Mouse (Mus musculus) spleen, postnatal 10 days (tissue): Measurements from ENCODE around the gene Mdga1.
A peak's percentile ranks its signal among the peaks of the same experiment; 100 is the strongest.

Experiments used
- DNase-seq, 2 experiments: peaks; one replicate each; pipeline ENCODE4 v3.0.0; 2021 to 2022; ENCODE audit warnings: low spot score in 2 of 2

Gene Mdga1

DNA sequence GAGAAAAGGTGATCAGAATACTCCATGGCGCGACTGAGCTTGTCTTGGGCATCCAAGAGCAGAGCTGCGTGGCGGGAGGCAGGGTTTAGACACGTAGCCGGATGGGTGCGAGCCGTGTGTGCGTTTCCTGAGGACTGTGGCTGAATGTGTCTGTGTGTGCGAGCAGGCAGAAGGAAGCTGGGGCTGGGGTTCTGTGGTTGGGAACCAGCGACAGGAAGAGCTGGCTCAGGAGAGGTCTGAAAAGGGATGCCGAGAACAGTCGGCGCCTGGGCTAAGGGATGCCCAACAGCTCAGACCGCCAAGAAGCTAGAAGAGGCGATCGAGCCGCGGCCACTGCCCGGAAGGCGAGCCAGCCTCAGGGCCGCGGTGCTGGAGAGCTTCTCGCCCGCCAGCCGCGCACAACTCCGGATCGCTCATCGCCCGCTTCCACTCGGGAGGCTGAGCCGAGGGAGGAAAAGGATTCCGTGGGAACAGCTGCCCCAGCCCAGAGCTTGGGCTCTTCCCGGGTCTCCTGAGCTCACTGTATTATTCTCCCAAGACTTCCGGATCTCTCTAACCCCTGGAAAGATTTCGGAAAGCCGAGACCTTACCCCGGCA lies 83.1 kb downstream of the Mdga1 start:
- peak; percentile 24 to 27 for DNase-seq

DNA sequence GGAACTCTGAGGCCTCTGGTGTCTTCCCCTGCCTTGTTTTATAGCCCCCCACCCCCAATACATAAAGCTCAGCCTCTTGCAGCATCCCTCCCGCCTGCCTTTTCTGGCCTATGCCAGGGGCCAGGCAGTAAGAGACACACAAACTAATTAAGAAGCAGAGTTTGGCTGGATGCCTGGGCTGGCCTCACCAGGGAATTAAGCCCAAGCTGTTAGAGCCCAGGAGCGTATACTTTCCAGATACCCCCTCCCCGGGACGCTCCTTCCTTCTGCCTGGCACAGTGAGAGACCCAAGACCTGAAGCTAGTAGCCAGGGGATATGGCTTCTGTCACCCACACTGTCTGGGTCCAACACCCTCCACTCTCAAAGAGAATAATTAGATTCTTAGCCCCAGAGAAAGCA lies 83.8 kb downstream of the Mdga1 start:
- no peak for DNase-seq

DNA sequence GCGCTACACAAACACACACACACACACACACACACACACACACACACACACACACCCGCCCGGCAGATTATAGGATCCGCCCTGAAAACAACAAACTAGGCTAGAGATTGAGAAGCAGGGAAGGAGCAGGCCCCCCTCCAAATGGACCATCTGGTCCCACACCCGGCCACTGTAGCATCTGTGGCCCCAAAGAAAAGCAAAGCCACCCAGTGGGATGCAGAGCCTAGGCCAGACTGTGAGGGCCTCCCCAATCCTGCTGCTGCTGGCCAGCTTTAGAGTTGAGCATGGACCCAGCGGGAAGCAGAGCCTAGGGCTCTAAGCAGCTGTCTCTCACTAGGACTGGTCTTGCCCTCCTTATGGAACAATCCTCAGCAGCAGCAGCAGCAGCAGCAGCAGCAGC lies 85.3 kb downstream of the Mdga1 start:
- DNase-seq = no peak

DNA sequence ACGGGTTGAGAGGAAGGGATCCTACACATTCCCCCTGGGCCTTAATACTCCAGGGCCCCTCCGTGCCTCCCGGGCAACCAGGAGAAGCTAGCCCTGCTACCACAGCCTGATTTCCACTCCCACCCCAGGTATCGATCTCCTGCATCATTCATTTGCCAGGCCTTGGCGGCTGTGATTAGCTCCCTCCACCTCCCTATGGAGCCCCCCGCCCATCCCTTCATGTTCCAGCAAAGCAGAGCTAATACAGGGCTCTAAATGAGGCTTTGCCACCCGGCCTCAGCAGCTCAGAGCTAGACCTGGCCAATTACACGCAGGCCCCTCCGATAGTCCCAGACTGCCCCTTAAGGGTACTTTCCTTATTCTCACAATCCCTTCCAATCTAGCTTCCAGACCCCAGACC lies 86.5 kb downstream of the Mdga1 start:
- no peak for DNase-seq

DNA sequence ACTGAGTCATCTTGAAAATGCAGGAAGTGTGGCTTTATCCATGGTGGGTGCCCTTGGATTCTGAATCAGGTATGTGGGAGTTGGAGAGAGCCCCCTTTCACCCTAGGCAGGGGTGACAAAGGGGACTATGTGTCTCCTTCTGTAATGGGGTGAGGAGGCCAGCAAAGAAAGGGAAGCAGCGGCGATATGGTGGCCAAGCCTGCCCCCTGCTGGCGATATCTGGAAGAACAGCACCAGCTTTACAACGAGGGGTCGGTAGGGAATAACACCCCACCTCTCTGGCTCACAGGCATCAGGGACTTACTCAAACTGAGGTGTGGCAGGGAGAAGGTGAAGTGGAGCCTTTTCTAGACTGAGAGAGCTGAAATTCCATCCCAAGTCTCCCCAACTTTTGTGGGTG lies 87.0 kb downstream of the Mdga1 start:
- peak; percentile 63 to 78 for DNase-seq

DNA sequence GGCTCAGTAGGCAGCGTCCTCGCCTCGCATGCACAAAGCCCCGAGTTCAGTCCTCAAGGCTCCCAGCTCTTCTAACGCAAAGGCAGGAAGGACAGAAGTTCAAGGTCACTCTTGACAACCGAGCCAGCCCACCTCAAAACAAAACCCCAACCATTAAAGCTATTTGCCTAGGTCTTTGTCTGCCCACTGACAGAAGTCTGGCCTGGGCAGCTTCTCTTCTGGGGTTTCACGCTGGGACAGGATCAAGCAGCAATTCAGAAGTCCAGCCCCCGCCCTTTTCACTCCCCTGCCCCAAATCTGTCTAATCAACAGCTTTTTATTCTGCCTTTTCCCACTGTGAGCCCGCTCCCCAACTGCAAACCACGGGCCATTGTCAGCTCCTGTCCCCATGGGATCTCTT lies 89.6 kb downstream of the Mdga1 start:
- no peak for DNase-seq

DNA sequence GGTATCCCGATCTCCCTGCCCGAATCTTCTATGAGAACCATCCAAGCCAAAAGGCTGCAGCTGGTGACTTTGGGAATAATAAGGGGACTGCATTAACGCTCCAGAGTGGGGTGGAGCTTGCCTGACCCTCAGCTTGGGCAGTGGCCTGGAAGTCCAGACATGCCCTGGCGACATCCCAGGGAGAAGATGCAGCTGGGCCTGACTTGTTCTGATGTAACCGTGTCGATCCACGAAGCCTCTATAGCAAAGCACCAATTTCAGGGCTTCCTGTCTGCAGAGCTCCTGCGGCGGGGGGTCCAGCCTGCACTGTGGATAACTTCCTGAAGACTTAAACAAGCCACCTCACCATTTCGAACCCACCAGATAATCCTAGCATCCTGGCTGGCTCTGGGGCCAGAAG lies 90.9 kb downstream of the Mdga1 start:
- DNase-seq = no peak

DNA sequence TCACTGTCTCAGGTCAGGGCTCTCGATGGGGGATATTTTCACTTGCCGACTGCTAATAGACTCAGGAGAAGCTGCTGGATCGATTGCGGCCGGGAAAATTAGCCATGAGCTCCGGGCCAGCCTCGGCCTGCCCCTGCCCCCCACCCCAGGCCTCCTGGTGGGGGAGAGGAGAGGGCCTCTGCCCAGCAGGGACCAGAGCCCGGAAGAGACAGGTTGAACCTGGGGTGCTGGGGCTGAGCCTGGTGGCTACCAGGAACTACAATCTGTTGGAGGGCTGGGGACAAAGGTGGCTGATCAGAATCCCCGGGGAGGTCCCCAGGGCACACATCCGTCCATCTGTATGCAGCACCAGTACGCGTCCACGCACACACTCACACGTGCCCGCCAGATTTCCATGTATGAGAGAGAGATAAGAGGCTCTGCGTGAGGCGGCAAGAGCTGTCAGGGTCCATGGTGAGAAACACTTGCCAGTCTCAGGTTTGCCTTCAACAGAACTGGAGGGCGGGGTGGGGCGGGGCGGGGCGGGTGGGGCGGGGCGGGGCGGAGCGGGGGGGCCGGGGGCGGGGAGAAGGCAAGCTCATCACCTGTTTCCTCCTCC lies 95.7 kb downstream of the Mdga1 start:
- no peak for DNase-seq

DNA sequence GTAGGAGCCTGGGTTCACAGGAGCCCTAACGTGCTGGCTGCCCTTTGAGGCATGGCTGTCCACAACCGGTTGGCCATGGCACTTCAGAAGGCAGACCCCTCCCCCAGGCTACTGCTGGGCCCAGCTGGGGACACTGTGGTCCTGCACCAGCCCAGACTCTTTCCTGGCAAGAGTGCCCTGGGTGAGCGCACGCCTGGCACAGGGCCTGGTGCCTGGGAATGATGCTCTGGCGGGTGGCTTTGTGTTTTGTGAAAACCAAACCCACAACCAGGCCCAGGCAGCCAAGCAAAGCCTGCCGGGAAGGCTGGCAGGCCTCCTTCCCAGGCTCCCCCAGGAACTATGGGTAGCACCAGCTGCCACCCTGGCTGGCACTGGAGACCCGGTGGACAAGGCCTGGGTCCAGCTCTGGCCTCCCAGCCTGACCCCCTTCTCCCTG lies 96.3 kb downstream of the Mdga1 start:
- DNase-seq = no peak

DNA sequence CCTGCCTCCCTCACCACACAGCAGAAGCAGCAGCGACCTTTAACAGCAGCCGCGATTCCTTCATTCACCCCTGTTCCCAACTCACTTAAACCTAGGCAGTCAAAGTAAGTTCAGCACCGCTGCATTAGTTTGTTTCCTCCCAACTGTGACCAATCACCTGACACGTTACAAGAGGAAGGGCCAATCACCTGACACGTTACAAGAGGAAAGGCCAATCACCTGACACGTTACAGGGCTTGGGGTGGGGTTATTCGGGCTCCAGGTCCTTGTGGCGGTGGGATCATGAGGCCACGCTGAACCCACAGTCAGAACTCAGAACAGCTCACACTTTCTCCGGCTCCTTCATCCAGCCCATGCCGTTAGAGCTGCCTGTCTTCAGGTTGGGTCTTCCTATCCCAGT lies 99.6 kb downstream of the Mdga1 start:
- no peak for DNase-seq

DNA sequence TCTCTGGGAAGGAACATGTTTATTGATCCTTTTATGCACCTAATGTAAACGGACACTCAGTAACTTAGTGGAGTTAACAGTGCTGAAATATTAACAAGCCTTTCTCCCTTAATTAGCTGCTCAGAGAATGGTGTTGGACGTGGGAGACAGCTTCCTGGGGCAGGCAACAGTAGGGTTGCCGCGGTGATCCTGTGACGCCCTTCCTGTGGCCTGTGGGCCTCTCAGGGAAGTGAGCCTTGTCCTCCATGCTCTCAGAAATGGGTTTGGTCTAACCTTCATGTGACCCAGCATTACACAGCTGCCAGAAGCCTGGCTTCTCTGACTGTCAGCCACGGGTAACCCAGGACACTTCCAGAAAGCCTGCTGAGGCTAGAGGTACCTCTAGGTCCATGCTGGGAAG lies 104.0 kb downstream of the Mdga1 start:
- DNase-seq = no peak

DNA sequence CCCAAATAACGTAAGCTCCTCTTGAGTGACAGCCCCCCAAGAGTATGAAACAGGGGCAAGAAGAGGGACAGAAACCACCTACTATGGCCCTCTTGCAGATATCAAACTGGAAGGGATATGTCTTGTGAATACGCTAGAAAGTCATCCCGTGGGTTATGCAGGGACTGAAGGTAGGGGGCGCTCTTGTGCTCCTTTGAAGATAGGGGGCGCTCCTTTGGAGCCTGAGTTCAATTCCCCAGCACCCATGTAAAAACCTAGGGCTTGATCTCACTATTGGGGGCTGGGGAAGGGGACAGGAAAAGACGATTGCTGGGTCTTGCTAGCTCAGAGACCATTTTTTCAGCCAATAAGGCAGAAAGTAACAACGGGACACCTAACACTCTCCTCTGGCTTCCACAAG lies 105.4 kb downstream of the Mdga1 start:
- no peak for DNase-seq

DNA sequence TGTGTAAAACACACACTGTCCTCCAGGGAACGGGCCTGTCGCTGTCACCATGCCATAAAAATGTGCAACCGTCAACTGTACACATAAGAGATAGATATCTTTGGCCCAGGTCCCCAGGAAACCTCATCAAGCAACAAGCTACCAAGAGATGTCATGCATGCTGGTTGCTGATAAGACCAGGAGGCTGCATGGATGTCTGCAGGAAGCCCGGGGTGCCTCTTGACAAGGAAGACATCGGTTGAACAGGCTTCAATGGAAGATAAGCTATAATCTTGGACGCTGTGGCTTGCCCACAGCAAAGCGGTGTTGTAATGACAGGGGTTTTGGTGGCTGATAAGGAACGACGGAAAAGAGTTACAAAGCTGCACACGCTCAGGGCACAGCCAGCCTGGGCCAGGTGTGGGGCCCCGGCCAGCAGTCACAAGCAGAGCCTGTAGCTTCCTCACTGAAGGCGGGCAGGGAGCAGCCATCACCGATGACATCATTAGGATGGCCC lies 110.1 kb downstream of the Mdga1 start:
- DNase-seq = peak in 1 of 2 experiments; percentile 64

DNA sequence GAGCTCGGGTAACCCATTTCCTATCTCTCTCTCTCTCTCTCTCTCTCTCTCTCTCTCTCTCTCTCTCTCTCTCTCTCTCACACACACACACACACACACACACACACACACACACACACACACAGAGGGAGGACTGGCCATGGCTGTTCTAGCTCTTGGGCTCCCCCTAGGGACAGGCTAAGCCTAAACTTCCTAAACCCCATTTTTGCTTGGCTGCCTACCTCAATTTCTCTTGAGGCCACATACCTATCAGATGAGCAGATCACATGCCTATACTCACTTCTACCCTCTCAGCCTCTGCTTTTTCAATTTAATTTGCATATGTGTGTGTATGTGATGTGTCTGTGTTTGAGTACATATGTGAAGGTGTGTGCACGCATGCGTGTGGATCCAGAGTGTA lies 111.1 kb downstream of the Mdga1 start:
- peak; percentile 40 to 81 for DNase-seq

DNA sequence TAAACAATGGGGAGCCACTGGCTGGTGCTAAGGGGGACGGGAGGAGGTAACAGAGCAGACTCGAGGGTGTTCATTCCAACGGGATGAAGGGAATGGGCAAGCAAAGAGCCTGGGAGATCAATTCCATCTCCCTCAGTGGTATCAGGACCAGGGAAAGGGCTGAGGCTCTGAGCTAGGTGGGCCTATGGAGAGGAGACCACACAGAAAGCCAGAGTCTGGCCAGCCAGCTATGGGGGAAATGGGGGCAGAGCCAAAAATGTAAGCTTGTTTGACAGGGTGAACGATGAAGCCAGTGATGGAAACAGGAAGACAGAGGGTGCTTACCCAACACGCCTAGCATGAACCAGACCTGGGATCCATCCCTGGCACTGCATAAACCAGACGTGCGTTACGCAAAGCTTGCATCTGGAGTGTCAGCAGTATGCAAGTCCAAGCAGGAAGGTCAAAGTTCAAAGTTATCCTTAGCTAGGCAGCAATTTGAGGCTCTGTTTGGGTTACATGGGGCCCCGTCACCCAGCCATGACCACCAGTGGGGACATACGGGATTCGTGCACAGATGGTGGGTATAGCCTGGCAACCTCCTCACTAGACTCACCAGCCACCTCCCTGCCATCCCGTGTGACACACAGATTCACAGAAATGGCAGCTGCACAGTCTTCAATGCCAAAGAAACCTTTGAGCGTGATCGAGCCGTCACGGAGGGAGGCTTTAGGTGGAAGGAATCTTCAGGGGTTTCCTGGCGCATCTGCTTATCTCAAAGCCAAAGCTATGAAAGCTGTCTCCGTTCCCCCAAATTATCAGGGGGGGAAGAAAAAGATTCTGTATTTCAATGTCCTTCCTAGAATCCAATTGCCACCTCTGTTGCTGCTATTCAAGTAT lies 113.9 kb downstream of the Mdga1 start:
- no peak for DNase-seq

DNA sequence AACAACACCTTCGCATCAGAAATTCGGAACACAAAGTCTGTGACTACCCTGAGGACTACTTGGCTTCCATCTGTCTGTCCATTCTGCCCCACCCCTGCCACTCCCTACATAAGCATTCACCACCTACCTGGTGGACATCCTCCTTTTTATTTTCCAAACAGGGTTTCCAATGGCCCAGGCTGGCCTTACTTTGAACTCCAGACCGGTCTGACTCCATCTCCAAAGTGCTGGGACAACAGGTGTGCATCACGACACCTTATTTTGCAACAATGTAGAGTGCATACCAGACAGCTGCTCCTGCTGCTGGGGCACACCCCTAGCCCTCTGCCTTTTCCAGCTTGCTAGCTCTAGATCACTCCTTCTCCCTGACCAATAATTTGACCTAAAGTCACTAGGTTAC lies 115.1 kb downstream of the Mdga1 start:
- DNase-seq = no peak

DNA sequence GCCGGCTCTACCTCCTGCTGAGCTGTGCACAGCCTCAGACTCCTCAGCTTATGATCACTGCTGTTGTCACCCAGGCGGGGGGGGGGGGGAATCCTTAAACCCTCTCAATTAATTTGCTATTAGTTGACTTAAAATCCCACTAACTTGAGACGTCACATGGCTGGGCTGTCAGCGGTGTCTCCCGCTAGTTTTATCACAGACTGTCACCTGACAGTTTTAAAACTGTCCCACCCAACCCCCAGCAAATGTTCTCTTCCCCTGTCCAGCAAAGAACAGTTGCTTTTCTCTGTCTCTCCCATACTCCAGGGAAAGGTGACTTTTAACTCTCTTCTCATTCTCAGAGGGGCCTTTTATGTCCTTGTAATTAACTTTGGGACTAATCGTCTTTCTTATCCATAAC lies 115.5 kb downstream of the Mdga1 start:
- no peak for DNase-seq

DNA sequence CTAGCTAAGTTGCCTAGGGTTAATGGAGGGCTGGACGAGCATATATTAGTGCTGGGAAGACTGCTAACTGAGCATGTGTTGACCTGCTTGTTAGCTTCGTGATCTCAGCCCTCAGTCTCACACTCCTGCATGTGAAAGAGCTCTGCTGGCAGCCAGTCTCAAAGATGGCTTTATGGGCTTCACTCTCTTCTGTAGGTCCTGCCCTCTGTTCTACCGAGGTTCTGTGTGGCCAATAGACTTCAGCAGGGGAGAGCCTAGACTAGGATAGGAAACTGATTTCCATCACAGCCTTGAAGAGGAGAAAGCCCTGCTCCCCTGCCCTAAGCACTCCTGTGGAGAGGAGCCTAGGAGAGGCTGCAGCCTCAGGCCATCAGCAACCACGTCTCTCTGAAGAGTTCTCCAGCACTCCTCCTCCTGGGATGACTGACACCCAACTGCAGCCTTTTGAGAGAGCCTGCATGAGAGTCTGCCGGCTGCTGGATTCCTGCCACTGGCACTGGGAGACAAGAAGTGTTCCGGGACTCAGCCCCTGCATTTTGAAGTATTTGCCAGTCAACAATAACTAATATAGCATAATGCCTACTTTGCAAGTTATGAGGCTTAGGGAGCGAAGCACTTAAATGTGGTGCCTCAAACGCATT lies 116.9 kb downstream of the Mdga1 start:
- no peak for DNase-seq

DNA sequence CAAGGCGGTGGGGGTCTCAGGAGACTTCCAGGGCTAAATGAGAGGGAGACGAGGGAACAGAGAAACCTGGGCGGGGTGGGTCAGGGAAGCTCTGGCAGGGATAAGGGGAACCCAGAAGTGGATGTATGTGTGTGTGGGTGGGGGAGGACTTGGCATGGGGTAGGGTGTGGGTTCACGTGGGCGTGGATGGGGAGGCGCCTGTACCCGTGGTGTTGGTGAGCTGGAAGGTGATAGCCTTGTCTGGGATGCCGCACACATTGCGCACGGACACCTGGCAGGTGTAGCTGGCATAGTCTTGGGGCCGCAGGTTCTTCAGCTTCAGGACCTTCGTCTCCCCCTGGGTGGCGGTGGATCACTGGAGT lies 120.5 kb downstream of the Mdga1 start:
- DNase-seq = no peak

DNA sequence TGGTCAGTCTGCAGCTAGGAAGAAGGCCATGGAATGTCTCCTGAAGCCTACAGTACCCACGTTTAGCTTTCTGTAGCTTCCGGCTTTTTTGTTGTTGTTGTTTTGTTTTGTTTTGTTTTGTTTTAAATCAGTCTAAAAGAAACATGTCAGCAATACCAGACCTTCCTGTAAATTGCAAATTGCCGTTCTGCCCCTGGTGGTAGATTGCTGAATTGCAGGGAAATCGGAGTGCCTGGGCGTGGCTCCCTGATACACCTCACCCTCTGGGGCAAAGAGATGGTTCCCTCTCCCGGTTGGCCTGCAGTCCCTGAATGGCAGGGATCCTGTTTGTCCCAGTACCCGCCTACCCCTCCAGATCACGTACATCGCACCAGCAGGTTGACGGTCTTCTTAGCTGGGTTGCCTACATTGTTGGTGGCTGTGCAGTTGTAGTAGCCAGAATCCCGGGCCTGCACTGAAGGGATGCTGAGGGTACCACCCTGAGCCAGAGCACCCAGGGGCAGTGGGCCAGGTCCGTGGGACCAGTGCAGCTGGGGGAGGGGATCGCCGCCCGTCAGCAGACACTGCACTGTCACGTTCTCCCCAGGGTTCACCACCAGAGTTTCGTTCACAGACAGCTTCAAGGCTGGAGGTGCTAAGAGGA lies 121.0 kb downstream of the Mdga1 start:
- peak; percentile 83 to 87 for DNase-seq

DNA sequence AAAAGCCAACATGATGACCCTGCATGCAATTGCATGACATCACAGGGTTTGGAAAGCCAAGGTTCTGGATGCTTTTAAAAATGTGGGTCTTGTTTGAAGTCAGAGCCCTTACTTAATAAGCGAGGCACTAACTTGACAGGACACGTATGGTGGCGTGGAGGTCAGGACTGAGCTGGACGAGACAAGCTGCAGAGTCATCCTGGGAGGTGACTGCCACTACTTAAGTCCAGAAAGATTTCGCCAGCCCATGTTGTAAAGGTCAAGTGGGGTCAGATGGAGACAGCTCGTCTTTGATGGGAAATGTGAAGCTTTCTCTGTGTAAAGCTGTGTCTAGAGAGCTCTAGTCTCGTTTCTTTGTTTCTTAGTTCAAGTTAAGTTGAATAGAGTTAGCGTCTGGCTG lies 122.6 kb downstream of the Mdga1 start:
- no peak for DNase-seq

DNA sequence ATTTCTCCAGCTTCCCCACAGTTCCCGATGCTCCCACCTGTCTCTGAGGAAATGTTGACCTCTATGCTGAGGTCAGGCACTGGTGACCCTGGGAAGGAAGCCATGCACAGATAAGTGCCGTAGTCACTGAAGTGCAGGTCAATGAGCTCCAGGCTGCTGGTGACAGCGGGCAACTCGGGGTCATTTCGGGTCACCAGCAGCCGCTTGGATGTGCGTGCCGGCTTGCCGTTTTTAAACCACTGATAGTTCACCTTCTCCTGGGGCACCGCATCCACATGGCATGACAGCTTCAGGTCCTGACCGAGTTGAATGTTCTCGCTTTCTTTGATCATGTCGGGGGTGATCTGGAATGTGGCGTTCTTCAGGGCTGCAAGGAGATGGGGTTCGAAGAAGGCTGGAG lies 123.6 kb downstream of the Mdga1 start:
- no peak for DNase-seq
